Mouse (Mus musculus): Measurements from ENCODE around the gene Mlkl. TPM values are rescaled to one million over a fixed set of nuclear protein-coding genes. Genes with fewer than 3 reads are reported as not detected.
"Not testable (repeated sequence)": the region's sequence is repeated elsewhere in the genome, so short reads cannot be mapped to it uniquely, and the experiment has no call there.

Gene Mlkl
- polyA plus RNA-seq, 1 experiment from 2014 or later = 0.45 TPM

DNA sequence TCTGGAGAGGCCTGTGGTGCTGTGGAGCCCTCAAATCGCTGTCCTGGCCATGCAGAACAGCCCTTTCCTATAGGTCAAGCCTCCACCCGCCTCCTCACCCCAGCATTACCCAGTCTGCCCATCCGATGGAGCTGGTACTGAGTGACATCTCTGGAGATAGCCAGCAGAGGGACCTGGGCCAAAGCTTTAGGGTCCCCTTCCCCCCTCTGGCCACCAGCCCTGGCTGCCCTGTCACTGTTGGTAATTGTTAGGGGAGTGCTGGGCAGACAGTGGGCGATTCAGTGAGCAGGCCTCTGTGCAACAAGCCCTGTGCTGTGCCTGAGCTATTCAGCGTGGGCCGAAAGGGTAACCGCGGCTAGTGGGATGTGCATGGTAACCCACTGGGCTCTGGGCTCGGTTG, 15.5 kb upstream of the Mlkl start:
- Histone ChIP-seq H3K27me3 (0 out of 2 replicates have a peak, but pooled peaks cover 3% of the 10 kb centered on the region), H3K9ac (no peak overlapping the region), H3K27ac (no peak overlapping the region), H3K36me3 (replicated peaks) (no peaks in the 10 kb centered on the region), H3K4me3 (replicated peaks) (no peak overlapping the region), H3K9me3 (no peaks in the 10 kb centered on the region), H3K4me1 (no peaks in the 10 kb centered on the region), H3K4me2 (no peak overlapping the region)
- no peak for ATAC-seq (ENCODE audit: low FRiP score)
- WGBS = 83% methylated on average over 9 of the region's 9 CpGs

DNA sequence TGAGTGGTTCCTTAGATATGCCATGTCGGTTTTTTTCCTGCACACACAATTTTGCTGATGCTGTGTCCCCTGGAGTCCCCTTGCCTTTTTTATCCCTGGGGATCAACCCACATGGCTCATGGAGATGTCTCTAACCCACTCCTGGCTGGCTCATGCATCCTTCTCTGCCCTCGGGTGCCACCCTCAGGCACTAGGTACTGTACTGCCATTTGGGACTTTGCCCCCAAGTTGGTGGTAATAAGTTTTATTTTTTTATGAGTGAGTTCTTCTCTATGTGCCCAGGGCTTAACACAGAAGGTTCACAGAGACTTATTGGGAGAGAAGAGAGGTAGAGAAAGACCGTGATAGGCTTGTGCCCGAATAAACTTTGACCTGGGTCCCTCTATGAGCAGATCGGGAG, 14.3 kb upstream of the Mlkl start:
- Histone ChIP-seq H3K27me3 (no peaks in the 10 kb centered on the region), H3K9me3 (no peaks in the 10 kb centered on the region), H3K27ac (no peak overlapping the region), H3K9ac (no peak overlapping the region), H3K4me2 (no peak overlapping the region), H3K36me3 (replicated peaks) (no peaks in the 10 kb centered on the region), H3K4me1 (no peaks in the 10 kb centered on the region), H3K4me3 (replicated peaks) (no peak overlapping the region)
- WGBS = 89% methylated on average over 5 of the region's 5 CpGs
- no peak for ATAC-seq (ENCODE audit: low FRiP score)

DNA sequence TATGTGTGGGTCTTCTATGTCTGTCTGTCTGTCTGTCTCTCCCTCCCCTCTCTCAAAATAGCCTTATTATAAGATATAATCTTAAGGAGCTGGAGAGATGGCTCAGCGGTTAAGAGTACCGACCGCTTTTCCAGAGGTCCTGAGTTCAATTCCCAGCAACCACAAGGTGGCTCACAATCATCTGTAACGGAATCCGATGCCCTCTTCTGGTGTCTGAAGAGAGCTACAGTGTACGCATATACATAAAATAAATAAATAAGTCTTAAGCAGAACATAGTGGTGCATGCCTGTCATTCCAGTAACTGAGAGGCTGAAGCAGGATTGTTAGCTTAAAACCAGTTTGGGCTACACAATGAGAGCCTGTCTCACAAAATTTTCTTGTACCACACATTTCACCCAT, 12.6 kb upstream of the Mlkl start:
- H3K27ac ChIP-seq = no peak overlapping the region
- no peaks in the 10 kb centered on the region for H3K36me3 ChIP-seq (replicated peaks)
- no peaks in the 10 kb centered on the region for H3K4me1 ChIP-seq
- ATAC-seq (ENCODE audit: low FRiP score) = no peak
- no peak overlapping the region for H3K4me3 ChIP-seq (replicated peaks)
- WGBS = 88% methylated on average over 6 of the region's 6 CpGs
- no peak overlapping the region for H3K9ac ChIP-seq
- H3K4me2 ChIP-seq = no peak overlapping the region
- H3K27me3 ChIP-seq = peaks cover 4% of the 10 kb centered on the region; the same call in 1 of the 2 replicates
- H3K9me3 ChIP-seq = no peaks in the 10 kb centered on the region

DNA sequence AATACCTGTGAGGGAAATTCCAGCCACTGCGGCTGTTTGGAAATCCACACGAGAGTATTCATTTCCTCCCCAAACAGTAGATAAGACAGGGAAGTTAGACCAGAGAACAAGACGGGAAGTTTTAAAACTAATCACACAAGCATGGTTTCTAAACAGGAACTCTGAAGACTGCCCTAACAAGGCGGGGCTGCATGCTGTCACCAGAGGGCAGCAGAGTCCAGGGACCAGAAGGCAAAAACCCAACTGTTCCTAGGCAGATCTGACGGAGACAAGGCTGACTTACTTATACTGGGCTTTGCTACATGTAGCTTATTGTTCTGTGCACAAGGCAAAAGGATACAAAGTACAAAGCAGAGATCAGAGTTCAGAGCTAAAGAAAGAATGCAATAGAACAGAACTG, 5.2 kb upstream of the Mlkl start:
- H3K27ac ChIP-seq = no peak overlapping the region
- 24% methylated on average over 5 of the region's 5 CpGs for WGBS
- H3K27me3 ChIP-seq = peaks cover 38% of the 10 kb centered on the region
- H3K4me3 ChIP-seq (replicated peaks) = no peak overlapping the region
- no peak for ATAC-seq (ENCODE audit: low FRiP score)
- no peaks in the 10 kb centered on the region for H3K9me3 ChIP-seq
- H3K9ac ChIP-seq = no peak overlapping the region
- no peak overlapping the region for H3K4me2 ChIP-seq
- no peaks in the 10 kb centered on the region for H3K36me3 ChIP-seq (replicated peaks)
- no peaks in the 10 kb centered on the region for H3K4me1 ChIP-seq

DNA sequence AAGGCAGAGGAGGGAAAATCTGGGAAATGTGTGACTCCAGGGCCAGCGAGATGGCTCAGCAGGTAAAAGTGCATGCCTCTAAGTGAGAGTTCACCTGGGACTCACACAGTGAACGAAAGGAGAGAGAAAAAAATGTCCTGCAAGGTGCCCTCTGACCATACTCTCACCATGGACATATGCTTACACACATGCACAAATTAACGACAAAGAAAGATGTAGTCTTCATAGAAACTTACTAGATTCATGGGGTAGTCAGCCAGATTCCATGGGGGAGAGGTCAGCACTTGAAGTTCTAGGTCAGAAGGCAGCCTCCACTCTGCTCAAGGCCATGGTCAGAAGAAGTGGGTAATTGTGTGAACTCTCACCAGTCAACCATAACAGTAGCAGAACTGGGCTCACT, 2.2 kb upstream of the Mlkl start:
- H3K4me2 ChIP-seq = no peak overlapping the region
- H3K36me3 ChIP-seq (replicated peaks) = no peaks in the 10 kb centered on the region
- peaks cover 54% of the 10 kb centered on the region for H3K27me3 ChIP-seq
- ATAC-seq (ENCODE audit: low FRiP score) = no peak
- peaks cover 5% of the 10 kb centered on the region; the same call in 1 of the 2 replicates for H3K4me1 ChIP-seq
- H3K27ac ChIP-seq = no peak overlapping the region
- WGBS = 78% methylated on average over 3 of the region's 3 CpGs
- no peak overlapping the region for H3K9ac ChIP-seq
- no peak overlapping the region for H3K4me3 ChIP-seq (replicated peaks)
- no peaks in the 10 kb centered on the region for H3K9me3 ChIP-seq

DNA sequence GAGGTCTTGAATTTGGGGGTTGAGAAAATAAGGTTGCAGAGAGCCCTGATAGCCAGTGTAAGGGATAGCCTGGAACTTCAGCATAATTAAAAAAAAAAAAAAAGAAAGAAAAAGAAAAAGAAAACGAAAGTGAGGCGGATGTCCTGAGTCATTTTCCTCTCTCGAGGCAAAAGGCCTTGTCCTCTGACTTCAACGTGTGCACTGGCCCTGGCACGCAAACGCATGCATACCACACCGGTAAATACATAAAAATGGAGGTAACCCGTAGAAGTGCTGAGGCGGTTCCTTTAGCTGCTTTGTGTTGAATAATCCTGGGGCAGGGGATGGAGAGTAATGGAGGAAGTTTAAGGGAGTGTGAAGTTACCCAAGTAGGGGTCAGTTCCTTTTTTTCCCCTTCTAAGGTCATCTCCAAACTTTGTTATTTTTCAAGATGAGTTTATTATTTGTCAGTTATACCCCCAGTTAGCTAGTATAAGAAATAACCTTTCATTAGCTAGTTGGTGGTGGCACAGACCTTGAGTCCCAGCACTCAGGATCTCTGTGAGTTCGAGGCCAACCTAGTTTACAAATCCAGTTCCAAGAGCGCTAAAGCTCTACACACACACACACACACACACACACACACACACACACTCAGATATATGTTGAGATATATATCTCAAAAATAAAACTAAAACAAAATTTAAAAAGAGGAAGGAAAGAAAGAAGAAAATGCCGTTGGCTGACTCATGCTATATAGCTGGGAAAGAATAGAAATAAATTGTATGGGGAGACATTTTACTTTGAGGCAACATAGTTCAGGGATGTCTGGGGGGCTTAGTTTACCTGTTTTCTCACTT, 612 bp upstream of the Mlkl start:
- H3K9ac ChIP-seq = no peak overlapping the region
- peaks cover 55% of the 10 kb centered on the region for H3K27me3 ChIP-seq
- no peaks in the 10 kb centered on the region for H3K9me3 ChIP-seq

DNA sequence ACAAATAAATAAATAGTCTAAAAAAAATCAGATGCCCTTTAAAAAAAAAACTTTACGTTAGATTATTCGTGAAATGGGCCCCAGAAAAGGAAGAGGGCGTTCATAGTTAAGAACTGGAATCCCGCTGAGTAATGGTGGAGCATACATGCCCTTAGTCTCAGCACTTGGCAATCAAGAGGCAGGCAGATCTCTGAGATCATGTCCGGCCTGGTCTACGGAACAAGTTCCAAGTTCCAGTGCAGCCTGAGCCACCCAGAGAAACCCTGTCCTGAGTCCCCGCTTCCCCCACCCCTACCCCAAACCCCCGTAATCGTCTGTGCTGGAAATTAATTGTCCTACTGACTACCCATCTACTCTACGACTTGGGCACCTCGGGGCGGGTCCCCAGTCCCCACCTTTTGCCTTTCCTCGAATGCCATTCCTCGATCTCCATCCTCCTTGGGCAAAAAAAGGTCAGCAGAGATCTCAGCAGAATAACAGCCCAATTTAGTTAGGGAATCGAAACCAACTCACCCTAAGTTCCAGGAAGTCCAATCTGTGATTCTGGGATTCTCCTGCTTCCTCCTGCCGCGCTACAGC, 577 bp downstream of the Mlkl start:
- WGBS = 30% methylated on average over 17 of the region's 17 CpGs
- Histone ChIP-seq H3K4me3 (replicated peaks) (peak overlapping the region; percentile 42), H3K9ac (no peak overlapping the region), H3K36me3 (replicated peaks) (no peaks in the 10 kb centered on the region), H3K27me3 (peaks cover 55% of the 10 kb centered on the region), H3K4me2 (peak overlapping the region; percentile 76), H3K9me3 (no peaks in the 10 kb centered on the region), H3K27ac (no peak overlapping the region), H3K4me1 (peaks cover 5% of the 10 kb centered on the region; the same call in 1 of the 2 replicates)
- no peak for ATAC-seq (ENCODE audit: low FRiP score)

More for the DNA sequence above, 612 bp upstream of the Mlkl start:
- H3K4me1 ChIP-seq = peaks cover 5% of the 10 kb centered on the region; the same call in 1 of the 2 replicates
- no peak for ATAC-seq (ENCODE audit: low FRiP score)
- 49% methylated on average over 12 of the region's 12 CpGs for WGBS
- no peaks in the 10 kb centered on the region for H3K36me3 ChIP-seq (replicated peaks)
- H3K27ac ChIP-seq = no peak overlapping the region
- peak overlapping the region; percentile 42 for H3K4me3 ChIP-seq (replicated peaks)
- peak overlapping the region; percentile 76 for H3K4me2 ChIP-seq

DNA sequence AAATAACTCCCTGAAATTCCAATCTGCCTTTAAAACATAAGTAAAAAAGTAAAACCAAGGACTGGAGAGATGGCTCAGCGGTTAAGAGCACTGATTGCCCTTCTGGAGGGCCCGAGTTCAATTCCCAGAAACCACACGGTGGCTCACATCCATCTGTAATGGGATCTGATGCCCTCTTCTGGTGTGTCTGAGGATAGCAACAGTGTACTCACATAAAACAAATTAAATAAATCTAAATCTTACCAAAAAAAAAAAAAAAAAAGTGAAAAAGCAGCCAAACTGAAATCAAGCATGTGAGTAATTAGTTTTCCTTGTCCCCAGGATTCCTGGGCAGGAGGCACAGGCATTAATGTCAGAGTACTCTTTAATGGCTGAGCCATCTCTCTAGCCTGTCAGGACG, 1.3 kb downstream of the Mlkl start:
- H3K27ac ChIP-seq = no peak overlapping the region
- 81% methylated on average over 4 of the region's 4 CpGs for WGBS
- H3K4me1 ChIP-seq = peaks cover 5% of the 10 kb centered on the region; the same call in 1 of the 2 replicates
- H3K9ac ChIP-seq = no peak overlapping the region
- peaks cover 50% of the 10 kb centered on the region for H3K27me3 ChIP-seq
- H3K4me2 ChIP-seq = no peak overlapping the region
- ATAC-seq (ENCODE audit: low FRiP score) = no peak
- H3K9me3 ChIP-seq = no peaks in the 10 kb centered on the region
- H3K36me3 ChIP-seq (replicated peaks) = no peaks in the 10 kb centered on the region
- H3K4me3 ChIP-seq (replicated peaks) = no peak overlapping the region

DNA sequence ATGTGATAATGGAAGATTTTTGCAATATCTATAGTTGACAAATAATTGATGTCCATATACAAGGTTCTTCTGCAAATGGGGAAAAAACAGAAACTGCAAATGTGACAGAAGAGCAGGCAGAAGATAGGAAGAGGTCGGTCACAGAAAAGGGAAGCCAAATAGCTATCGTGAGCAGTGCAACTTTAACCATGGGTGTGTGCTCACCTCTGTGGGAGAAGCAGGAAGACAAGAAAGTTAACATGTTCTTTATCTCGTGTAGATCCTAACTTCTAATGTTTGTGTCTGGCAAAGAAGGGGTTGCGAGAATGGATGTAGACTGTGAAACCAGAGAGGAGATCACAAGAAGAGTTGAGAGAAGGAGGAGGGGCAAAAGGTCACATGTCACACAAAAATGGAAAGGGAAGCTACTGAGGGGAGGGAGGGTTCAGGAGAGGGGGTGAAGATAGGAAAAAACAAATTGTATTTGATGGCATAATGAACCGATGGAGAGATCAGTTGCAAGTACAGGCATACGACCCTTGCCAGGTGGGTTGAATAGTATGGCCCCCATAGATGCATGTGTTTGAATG, 12.7 kb downstream of the Mlkl start:
- Histone ChIP-seq H3K36me3 (replicated peaks) (no peaks in the 10 kb centered on the region), H3K9ac (no peak overlapping the region), H3K4me3 (replicated peaks) (no peak overlapping the region), H3K27ac (no peak overlapping the region), H3K9me3 (no peaks in the 10 kb centered on the region), H3K27me3 (no peaks in the 10 kb centered on the region), H3K4me1 (no peaks in the 10 kb centered on the region), H3K4me2 (no peak overlapping the region)
- no peak for ATAC-seq (ENCODE audit: low FRiP score)
- 84% methylated on average over 6 of the region's 6 CpGs for WGBS

DNA sequence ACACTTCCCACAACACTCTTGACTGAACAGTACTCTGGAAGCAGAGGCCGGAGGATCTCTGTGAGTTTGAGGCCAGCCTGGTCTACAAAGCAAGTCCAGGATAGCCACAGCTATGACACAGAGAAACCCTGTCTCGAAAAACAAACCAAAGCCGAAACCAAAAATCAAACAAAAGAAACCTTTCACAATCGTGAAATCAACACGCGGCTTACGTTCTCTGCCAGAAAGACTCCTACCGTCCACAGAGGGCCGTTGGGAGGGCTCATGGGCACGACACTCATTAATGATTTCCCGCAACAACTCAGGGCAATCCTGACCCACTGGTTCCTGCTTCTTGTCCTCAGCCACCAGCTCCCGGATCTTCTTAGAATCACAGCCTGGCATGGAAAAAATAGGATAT, 23.2 kb downstream of the Mlkl start:
- Histone ChIP-seq H3K9me3 (no peaks in the 10 kb centered on the region), H3K27ac (no peak overlapping the region), H3K27me3 (no peaks in the 10 kb centered on the region), H3K9ac (no peak overlapping the region), H3K4me2 (no peak overlapping the region), H3K4me3 (replicated peaks) (no peak overlapping the region), H3K36me3 (replicated peaks) (no peaks in the 10 kb centered on the region), H3K4me1 (no peaks in the 10 kb centered on the region)
- no peak for ATAC-seq (ENCODE audit: low FRiP score)
- 89% methylated on average over 12 of the region's 12 CpGs for WGBS

DNA sequence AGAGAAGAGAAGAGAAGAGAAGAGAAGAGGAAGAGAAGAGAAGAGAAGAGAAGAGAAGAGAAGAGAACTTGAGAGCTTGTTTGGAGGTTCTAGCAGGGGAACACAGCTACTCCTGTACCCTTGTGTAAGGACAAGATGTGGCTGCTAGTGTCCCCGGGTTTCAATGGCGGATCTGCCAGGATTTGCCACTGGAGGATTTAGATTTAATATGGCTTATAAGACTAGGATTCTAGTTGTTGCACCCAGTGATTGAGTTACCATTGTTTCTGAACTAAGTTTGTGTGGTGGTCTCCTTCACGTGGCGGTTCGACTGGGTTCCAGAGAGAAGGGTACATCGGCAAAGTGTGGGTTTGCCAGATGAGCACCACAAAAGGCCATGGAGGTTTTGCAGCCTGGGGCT, 24.0 kb downstream of the Mlkl start:
- ATAC-seq (ENCODE audit: low FRiP score); H3K4me3 ChIP-seq (replicated peaks); H3K4me2 ChIP-seq; H3K4me1 ChIP-seq; H3K27ac ChIP-seq; H3K27me3 ChIP-seq; H3K36me3 ChIP-seq (replicated peaks); H3K9me3 ChIP-seq; H3K9ac ChIP-seq: not testable (repeated sequence)
- 94% methylated on average over 6 of the region's 6 CpGs for WGBS

DNA sequence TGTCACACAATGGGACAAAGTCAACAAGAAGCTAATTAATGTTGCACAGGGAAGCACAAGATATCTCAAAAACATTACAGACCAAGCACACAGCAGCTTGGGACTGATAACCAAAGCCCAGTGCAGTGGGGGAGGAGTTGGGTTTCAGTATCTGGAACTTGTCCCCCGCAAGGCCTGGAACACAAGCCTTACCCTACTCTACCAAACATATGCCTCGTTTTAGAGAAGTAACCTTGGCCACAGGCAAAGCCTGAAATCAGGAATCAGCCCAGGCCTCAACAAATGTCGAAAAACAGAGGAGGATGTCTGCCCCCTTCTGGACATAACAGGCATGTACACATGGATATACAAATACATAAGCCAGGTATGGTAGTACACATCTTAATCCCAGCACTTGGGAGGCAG, 25.2 kb downstream of the Mlkl start:
- no peak overlapping the region for H3K27ac ChIP-seq
- H3K4me2 ChIP-seq = no peak overlapping the region
- H3K36me3 ChIP-seq (replicated peaks) = no peaks in the 10 kb centered on the region
- no peaks in the 10 kb centered on the region for H3K9me3 ChIP-seq
- 78% methylated on average over 3 of the region's 3 CpGs for WGBS
- H3K9ac ChIP-seq = no peak overlapping the region
- H3K4me3 ChIP-seq (replicated peaks) = no peak overlapping the region
- H3K27me3 ChIP-seq = no peaks in the 10 kb centered on the region
- no peaks in the 10 kb centered on the region for H3K4me1 ChIP-seq
- no peak for ATAC-seq (ENCODE audit: low FRiP score)

Measured in forebrain, embryonic 12.5 days (tissue).